Mouse (Mus musculus) urinary bladder, adult 2 months (tissue): Measurements from ENCODE around the gene Exoc2. TPM values are rescaled to one million over a fixed set of nuclear protein-coding genes. Genes with fewer than 3 reads are reported as not detected.
A peak's percentile ranks its signal among the peaks of the same experiment; 100 is the strongest.

ENCODE experiments used
- DNase-seq: peaks from one replicate; pipeline ENCODE4 v3.0.0; 2022; ENCODE audit warnings: low spot score
- polyA plus RNA-seq: library from polyadenylated mRNA; depleted of rRNA; stranded (reverse); fragments of >200 nt; gene quantifications from 2 replicates; pipeline ENCODE4 v1.2.3, GENCODE M21; 2012; rRNA removed

The Exoc2 gene
- polyA plus RNA-seq, result 17.8 and 20.0 TPM in 2 replicates

- DNase-seq, result peak; percentile 73
These were observed at the start of gene Exoc2, which contains the start of gene Gm5447 for GRCm38 (mm10) chr13:30973501-30974246. TSS of gene Exoc2 (minus strand) at chr13:30974093. TSS of gene Gm5447 (plus strand) at chr13:30974204.

- no peak for DNase-seq
These were observed 49.8 kb upstream of the Exoc2 start for GRCm38 (mm10) chr13:31023664-31024063.

- no peak for DNase-seq
These were observed 48.0 kb upstream of the Exoc2 start for GRCm38 (mm10) chr13:31021927-31022326.

- DNase-seq, result no peak
These were observed 47.6 kb upstream of the Exoc2 start for GRCm38 (mm10) chr13:31021514-31021913.

- DNase-seq, result no peak
These were observed 43.7 kb upstream of the Exoc2 start for GRCm38 (mm10) chr13:31017545-31017944.

- DNase-seq, result no peak
These were observed 31.1 kb upstream of the Exoc2 start for GRCm38 (mm10) chr13:31004995-31005394.

- DNase-seq, result no peak
These were observed 30.6 kb upstream of the Exoc2 start for GRCm38 (mm10) chr13:31004458-31004857.

- DNase-seq, result no peak
These were observed 25.9 kb upstream of the Exoc2 start for GRCm38 (mm10) chr13:30999799-31000198.

- DNase-seq, result no peak
These were observed 23.8 kb upstream of the Exoc2 start for GRCm38 (mm10) chr13:30997526-30998253.

GRCm38 (mm10) chr13:30994249-30994858 is 20.5 kb upstream of the Exoc2 start:
- no peak for DNase-seq

GRCm38 (mm10) chr13:30993819-30994218 is 19.9 kb upstream of the Exoc2 start:
- no peak for DNase-seq

- DNase-seq, result no peak
These were observed 16.3 kb upstream of the Exoc2 start for GRCm38 (mm10) chr13:30990233-30990632.

- DNase-seq, result no peak
These were observed 15.8 kb upstream of the Exoc2 start for GRCm38 (mm10) chr13:30989710-30990109.

- DNase-seq, result no peak
These were observed 13.8 kb upstream of the Exoc2 start for GRCm38 (mm10) chr13:30987686-30988085.

- DNase-seq, result no peak
These were observed 13.1 kb upstream of the Exoc2 start for GRCm38 (mm10) chr13:30986934-30987455.

GRCm38 (mm10) chr13:30985598-30986466 is 11.9 kb upstream of the Exoc2 start:
- DNase-seq, result no peak

GRCm38 (mm10) chr13:30985275-30985597 is 11.3 kb upstream of the Exoc2 start:
- no peak for DNase-seq

GRCm38 (mm10) chr13:30981666-30982065 is 7.8 kb upstream of the Exoc2 start:
- no peak for DNase-seq

GRCm38 (mm10) chr13:30978224-30978623 is 4.3 kb upstream of the Exoc2 start:
- no peak for DNase-seq

- DNase-seq, result no peak
These were observed 2.7 kb upstream of the Exoc2 start for GRCm38 (mm10) chr13:30976536-30977084.

GRCm38 (mm10) chr13:30974247-30974630 is 346 bp upstream of the Exoc2 start:
- DNase-seq, result no peak
